Mouse (Mus musculus) inflammation-experienced regulatory T-cells (primary cell): Measurements from ENCODE around the gene Phgr1. TPM values are rescaled to one million over a fixed set of nuclear protein-coding genes. Genes with fewer than 3 reads are reported as not detected.

ENCODE experiments used
- polyA plus RNA-seq, 2 experiments: library from polyadenylated mRNA; unstranded; fragments of 100-300 nt; shearing (Covaris generic); gene quantifications; one replicate each; pipeline ENCODE4 v1.2.1; 2017

Gene Phgr1
- not detected for polyA plus RNA-seq

DNA sequence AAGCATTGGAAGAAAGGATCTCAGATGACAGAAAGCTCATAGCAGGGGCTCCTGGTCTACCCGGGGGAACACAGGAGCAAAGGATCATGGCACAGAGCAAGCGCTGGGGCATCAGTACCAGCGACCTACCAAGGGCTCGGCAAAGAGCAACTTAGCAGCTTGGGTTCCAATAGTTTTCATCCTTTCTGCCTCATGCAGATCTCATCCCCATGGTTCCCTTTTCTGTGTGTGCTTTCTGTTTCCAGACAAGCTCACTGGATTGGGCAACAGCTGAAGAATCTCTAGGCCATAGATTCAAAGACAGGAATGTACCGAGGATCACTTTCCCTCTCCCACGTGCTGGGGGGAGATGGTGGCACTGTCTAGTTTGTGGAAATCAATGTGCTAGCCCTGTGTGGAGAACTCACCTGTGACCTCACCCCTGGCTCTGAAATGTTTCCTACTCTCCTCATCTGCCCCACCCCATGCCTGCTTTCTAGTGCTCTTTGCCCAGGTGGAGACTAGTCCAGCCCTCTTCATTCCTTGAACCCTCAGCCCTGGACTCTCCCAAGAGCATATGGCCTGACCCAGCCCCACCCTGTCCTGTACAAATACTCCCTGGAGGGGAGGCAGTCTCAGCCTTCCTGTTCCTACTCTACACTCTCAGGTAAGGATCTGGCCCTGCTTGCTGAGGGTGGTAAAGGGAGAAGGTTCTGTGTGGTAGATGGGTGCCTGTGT lies at the start of gene Phgr1:
Phgr1 (plus strand) TSS at position 612 of the 717 bp plus-strand sequence.

DNA sequence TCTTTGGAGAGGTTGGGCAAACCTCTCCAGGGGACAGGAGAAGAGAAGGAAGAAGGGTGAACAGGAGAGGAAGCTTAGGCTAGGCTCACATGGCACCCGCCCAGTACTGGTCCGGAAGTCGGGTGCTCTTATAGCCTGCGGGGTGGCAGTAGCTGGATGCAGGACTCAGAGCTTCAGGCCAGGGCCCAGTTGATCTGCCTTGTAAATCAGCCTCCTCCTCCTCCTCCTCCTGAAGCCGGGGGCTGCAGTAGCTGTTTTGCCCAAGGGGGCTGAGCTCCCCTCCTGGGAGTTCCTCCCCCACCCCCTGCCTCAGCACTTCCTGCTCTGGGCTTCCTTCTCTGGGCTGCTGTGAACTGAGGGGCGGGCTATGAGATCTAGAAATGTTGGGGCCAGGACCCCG lies 44.2 kb upstream of the Phgr1 start, which contains the start of gene Plcb2:
Plcb2 (minus strand) TSS at position 102 of the 400 bp plus-strand sequence.

DNA sequence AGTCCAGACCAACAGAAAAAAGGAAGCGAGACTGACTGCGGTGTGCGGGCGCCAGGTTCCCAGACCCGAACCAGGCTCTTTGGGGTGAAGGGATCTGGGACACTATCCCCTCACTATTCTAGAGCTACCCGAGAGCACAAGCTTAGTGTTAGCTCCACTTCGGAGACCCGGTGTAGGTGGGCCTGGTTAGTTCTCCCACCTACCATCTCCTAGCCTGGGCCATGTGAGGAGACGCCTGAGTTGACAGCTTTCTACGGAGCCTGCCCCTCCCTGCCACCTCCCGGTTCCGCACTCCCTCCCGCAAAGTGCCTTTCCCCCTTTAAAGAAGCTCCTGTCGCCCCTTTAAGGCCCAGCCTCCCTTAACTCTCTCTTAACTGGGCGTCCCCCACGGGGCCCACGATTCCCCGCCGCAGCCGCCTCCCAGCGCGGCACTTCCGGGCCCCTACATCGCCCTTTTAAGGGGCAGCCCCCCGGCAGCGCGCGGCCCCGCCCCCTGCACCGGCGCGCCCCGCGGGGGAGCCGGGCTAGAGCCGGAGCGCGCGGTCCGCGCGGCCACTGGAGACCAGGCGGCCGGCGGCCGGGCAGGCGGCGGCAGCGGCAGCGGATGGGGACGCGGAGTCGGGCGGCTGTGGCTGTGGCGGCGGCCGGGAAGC lies 27.2 kb upstream of the Phgr1 start, which contains the start of gene Inafm2:
Inafm2 (plus strand) TSS at position 527 of the 653 bp plus-strand sequence.

DNA sequence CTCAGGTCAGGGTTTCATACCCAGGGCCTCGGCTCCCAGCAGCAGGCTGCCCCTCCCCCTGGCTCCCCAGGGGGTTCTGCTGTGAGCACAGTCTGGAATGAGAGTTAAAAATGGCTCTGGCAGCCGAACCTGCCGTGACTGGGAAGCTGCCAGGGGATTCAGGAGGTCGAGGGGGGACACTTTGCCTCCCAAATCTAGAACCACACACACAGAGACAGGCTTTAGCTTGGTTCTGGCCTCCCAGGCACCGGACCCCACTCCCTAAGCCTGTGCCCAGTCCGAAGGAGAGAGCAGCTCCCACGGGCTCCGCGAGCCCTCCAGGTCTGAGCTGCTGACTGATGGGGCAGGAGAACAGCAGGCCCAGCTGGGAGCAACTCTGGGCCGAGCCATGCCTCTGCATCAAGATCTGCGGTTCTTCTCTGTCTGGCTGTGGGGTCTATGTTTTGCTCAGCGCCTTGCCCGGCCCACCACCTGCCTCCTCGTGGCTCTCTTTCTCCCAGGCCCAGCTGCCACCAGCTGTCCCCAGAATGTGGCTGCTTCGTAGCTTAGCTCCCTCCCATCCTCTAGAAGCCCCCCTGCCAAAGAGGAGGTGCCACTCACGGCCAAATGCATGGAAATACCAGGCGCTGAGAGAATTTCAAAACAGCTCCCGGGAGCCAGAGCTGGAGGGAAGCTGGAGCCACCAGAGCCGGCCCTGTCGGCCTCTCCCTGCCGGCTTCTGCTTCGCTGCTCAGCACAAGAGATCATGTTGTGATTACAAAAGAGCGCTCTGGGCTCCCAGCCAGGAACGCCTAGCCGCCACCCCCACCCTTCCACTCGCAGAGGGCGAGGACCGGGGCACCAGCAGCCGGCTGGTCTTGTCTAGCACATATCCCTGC lies 10.4 kb upstream of the Phgr1 start, which contains the start of gene Ccdc9b:
Ccdc9b (minus strand) TSS at position 756 of the 878 bp plus-strand sequence.

DNA sequence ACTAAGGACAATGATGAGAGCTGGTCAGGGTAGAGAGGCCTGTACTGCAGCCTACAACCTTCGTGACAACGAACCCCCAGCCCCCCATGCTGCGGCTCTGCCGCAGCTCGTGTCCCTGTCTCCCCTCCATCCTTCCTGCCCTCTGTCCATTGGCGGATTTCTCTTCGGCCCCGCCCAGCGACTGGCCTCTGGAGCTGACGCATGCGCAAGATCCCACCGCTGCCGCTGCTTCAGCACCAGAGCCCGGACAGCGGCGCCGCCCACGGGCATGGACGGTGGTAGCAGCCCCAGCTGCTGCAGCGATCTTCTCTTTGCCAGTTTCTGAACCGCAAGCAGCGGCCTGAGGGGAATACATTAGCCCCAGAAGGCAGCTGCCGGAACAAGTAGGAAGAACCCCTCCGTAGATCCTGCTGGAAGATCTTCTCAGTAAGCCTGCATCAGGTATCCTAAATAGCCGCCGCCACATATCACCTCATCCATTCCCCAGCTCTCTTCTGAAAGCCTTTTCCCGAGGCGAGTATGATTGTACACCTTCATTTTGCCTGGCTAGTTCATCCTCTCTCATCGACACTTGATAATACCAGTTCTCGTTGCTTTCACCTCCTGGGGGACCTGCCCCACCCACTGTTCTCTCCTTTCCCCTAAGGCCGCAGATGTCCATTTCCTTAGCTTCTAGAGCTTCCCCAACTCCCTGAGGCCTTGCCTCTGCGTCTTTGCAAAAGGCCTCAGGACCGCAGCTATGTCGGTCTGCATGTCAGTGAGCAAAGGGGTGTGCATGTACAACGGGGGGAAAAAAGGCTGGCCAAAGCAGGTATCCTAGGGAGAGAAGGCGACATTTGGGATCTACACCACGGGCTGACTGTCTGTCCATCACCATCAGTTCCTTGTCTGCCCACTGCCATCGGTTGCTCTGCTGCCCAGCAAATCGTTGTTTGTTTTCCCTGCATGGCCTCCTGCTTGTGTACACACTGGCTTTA lies 7.2 kb downstream of the Phgr1 start, which contains the start of gene Disp2:
Disp2 (plus strand) TSS at position 216 of the 977 bp plus-strand sequence.

DNA sequence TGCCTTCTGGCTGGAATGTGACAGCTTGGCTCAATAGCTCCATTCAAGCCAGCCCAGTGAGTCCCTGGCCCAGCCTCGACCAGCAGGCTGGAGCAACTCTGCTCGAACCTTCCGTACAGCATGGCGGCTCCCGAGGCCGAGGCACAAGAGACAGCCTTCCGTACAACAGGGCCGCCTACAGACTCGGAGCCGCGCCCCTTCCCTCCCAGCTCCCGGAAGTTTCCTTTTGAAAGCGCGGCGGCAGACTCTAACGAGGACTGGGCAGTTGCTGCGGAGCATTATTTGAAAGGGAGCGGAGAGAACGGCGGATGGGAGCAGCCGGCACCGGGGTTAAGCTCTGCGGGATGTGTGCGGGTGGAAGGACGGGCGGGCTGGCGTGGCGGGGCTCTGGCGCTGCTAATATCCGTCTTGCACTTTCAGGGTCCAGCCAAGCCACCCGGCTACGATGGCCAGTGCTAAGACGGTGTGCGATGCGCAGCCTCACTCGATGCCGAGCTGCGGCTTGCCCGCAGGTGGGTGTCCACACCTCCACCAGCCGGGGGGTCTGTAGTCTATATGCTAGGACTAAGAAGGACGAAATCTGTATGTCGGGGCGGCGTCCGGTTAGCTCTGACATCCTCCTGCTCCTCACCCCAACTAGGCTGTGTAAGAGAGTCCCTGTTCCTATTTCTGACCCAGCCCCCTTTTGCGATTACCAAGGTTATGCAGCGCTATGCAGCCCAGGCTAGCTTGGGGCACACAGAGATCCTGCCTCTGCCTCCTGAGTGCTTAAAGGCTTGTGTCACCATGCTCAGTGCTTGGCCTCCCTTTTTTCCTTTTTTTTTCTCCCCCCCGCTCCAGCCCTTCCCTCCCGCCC lies 41.6 kb downstream of the Phgr1 start, which contains the start of gene Knstrn:
Knstrn (plus strand) TSS at position 23 of the 856 bp plus-strand sequence.

Other genes starting within 250 kb of the Phgr1 start
- gene Bmf, start 223.1 kb upstream of the Phgr1 start, polyA plus RNA-seq, result 1 to 10 TPM; 2.3 to 4.3 TPM
- 1 to 10 TPM; 1.6 to 2.4 TPM for gene Bub1b, start 174.6 kb upstream of the Phgr1 start, polyA plus RNA-seq
- 1 to 10 TPM in 1 of 2 experiments, under 1 TPM in 1; 0.98 to 4.6 TPM for gene Pak6, start 109.5 kb upstream of the Phgr1 start, polyA plus RNA-seq
- gene Ankrd63, start 68.8 kb upstream of the Phgr1 start, polyA plus RNA-seq, result not detected
- 10 to 100 TPM; 43.8 to 46.0 TPM for gene Plcb2, start 44.3 kb upstream of the Phgr1 start, polyA plus RNA-seq
- 10 to 100 TPM; 11.0 to 14.9 TPM for gene Inafm2, start 27.0 kb upstream of the Phgr1 start, polyA plus RNA-seq
- gene Ccdc9b, start 10.1 kb upstream of the Phgr1 start, polyA plus RNA-seq, result under 1 TPM in 1 of 2 experiments, not detected in 1; 0.07 TPM
- gene Disp2, start 7.0 kb downstream of the Phgr1 start, polyA plus RNA-seq, result 1 to 10 TPM in 1 of 2 experiments, under 1 TPM in 1; 0.18 to 4.6 TPM
- 10 to 100 TPM in 1 of 2 experiments, 1 to 10 TPM in 1; 9.2 to 14.6 TPM for gene Knstrn, start 41.2 kb downstream of the Phgr1 start, polyA plus RNA-seq
- 10 to 100 TPM; 60.4 to 62.3 TPM for gene Ivd, start 89.2 kb downstream of the Phgr1 start, polyA plus RNA-seq
- 10 to 100 TPM; 18.1 to 22.5 TPM for gene Bahd1, start 127.6 kb downstream of the Phgr1 start, polyA plus RNA-seq
- 1 to 10 TPM; 4.5 to 7.9 TPM for gene Chst14, start 153.7 kb downstream of the Phgr1 start, polyA plus RNA-seq